Mouse (Mus musculus): Measurements from ENCODE around the gene Ccdc181. TPM values are rescaled to one million over a fixed set of nuclear protein-coding genes. Genes with fewer than 3 reads are reported as not detected.

Gene Ccdc181
- total and polyA plus RNA-seq, 2 experiments from 2014 or later = 20.1 to 28.1 TPM

DNA sequence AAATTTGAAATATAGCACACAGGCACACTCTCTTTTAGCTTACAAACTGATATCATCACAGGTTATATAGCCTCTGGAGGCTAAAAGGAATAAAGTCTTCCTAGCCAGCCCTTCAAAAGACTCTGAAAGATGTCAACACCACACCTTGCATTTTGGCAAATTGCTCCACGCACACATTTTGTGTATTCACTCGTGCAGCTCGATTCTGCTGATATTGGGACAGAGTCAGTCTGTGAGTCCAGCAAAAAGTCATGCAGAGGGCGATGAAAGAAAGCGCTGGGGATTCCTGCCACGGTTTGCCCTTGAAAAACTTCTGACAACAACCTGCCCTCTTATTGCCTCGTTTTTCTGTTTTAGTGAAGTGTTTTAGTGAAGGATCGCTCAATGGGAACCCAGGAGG is 27.9 kb upstream of the Ccdc181 start:
- Histone ChIP-seq H3K27me3 (ENCODE audit: insufficient read depth, low read length) (no peaks in the 10 kb centered on the region), H3K9ac (no peak overlapping the region), H3K9me3 (ENCODE audit: low read length) (no peaks in the 10 kb centered on the region), H3K27ac (ENCODE audit: low read depth, low read length) (no peak overlapping the region), H3K4me2 (ENCODE audit: low read depth) (no peak overlapping the region), H3K4me1 (ENCODE audit: insufficient read depth) (0 out of 2 replicates have a peak, but pooled peaks cover 9% of the 10 kb centered on the region), H3K36me3 (ENCODE audit: insufficient read depth) (no peaks in the 10 kb centered on the region), H3K4me3 (ENCODE audit: low read depth, low read length) (no peak overlapping the region)
- 35% methylated on average over 8 of the region's 8 CpGs for WGBS
- no peak for TF ChIP-seq CTCF (IDR thresholded peaks at IDR 0.05; ENCODE audit: low read depth)
- ATAC-seq = no peak
- DNase-seq = no peak

DNA sequence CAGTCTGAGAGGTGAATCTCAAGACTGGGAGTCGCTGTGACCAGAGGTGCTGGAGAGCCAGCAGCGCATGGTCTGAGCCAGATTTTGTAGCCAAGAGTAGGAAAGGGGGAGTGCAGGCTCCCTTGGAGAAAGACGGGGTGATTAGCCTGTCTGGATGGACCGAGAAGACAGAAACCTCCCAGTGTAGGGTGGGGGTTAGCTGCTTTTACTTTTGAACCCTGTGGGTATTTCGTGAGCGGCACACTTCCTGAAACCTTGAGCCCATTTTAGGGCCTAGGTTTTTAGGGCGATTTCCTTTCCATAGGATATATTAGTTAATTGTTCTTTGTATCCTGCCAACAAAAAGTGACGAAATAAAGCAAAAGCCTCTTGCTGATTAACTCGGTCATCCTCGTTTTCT is 27.4 kb upstream of the Ccdc181 start:
- peak overlapping the region; percentile 70; the same call in 1 of the 2 replicates for H3K27ac ChIP-seq (ENCODE audit: low read depth, low read length)
- peak overlapping the region; percentile 72; the same call in 1 of the 2 replicates for H3K9ac ChIP-seq
- H3K4me2 ChIP-seq (ENCODE audit: low read depth) = peak overlapping the region; percentile 75
- WGBS = 10% methylated on average over 10 of the region's 10 CpGs
- H3K4me3 ChIP-seq (ENCODE audit: low read depth, low read length) = peak overlapping the region; percentile 79
- no peaks in the 10 kb centered on the region for H3K27me3 ChIP-seq (ENCODE audit: insufficient read depth, low read length)
- TF ChIP-seq CTCF (IDR thresholded peaks at IDR 0.05; ENCODE audit: low read depth) = no peak
- 0 out of 2 replicates have a peak, but pooled peaks cover 9% of the 10 kb centered on the region for H3K4me1 ChIP-seq (ENCODE audit: insufficient read depth)
- ATAC-seq (no peak), DNase-seq (no peak)
- H3K9me3 ChIP-seq (ENCODE audit: low read length) = no peaks in the 10 kb centered on the region
- H3K36me3 ChIP-seq (ENCODE audit: insufficient read depth) = no peaks in the 10 kb centered on the region

DNA sequence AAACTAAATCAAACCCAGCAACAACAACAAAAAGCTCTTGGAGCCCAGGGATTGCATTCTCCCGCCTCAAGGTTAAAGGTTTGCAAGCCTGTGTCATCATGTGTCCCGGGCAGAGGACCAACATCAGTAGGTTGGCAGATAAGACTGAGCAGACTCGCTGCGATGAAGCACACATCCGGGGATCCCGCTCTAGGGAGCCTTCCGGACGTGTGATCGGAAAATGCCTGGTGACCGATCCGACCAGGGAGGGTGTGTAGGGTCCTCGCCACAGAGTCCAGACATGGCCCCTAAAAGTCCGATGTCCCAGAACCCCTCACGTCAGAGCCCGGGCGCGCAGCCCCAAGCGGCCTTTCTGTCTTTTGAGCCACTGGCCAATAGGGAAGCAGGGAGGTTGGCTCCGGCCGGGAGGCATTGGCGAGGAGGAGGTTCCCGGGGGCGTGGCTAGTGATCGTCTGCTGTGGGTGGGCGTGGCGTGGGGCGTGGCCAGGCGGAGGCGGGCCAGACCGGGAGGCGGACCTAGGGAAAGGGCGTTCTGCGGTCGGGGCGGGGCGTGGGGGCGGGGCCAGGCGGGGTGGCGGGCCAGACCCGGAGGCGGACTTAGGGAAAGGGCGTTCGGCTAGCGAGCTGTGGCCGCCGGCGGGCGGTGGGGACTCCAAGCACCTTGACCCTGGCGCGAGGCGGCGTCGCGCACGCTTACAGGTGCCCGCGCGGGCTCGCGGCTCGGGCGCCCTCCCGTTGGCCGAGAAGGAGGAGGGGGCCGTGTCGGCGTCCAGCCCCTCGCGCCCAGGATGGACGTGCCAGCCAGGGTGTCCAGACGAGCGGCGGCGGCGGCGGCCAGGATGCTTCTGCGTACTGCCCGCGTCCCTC is 26.7 kb upstream of the Ccdc181 start, which contains the start of gene Slc19a2:
Gene Slc19a2 (plus strand): TSS at position 582 of the 867 bp plus-strand sequence.
- H3K4me2 ChIP-seq (ENCODE audit: low read depth) = peak within 1 kb of the TSS; percentile 75
- peak within 1 kb of the TSS; percentile 70 for H3K27ac ChIP-seq (ENCODE audit: low read depth, low read length)
- H3K36me3 ChIP-seq (ENCODE audit: insufficient read depth) = no peaks in the 10 kb centered on the region
- H3K9me3 ChIP-seq (ENCODE audit: low read length) = no peaks in the 10 kb centered on the region
- peak within 1 kb of the TSS; percentile 72 for H3K9ac ChIP-seq
- 2% methylated on average over 61 of the region's 79 CpGs for WGBS
- peak within 1 kb of the TSS; percentile 79 for H3K4me3 ChIP-seq (ENCODE audit: low read depth, low read length)
- DNase-seq (peak; percentile 98), ATAC-seq (peak; percentile 93)
- TF ChIP-seq CTCF (IDR thresholded peaks at IDR 0.05; ENCODE audit: low read depth) = 0 out of 2 replicates have a peak, but pooled peaks have one; percentile 20
- H3K27me3 ChIP-seq (ENCODE audit: insufficient read depth, low read length) = no peaks in the 10 kb centered on the region
- H3K4me1 ChIP-seq (ENCODE audit: insufficient read depth) = 0 out of 2 replicates have a peak, but pooled peaks cover 9% of the 10 kb centered on the region

DNA sequence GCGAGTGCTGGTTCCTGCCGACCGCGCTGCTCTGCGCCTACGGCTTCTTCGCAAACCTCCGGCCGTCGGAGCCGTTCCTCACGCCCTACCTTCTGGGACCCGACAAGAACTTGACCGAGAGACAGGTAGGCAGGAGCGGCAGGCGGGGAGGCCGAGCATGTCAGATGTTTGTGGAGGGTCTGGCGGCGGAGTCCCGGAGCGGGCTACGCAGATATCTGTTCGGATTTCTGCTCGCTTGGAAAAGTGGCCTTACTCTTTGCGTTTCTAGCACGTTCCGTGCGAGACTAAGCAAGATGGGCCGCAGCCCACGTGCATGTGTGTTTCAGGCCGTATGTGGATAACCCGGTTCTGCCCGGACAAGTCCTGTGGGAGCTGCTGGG is 26.1 kb upstream of the Ccdc181 start:
- Histone ChIP-seq H3K27ac (ENCODE audit: low read depth, low read length) (peak overlapping the region; percentile 51), H3K9ac (peak overlapping the region; percentile 72), H3K9me3 (ENCODE audit: low read length) (no peaks in the 10 kb centered on the region), H3K36me3 (ENCODE audit: insufficient read depth) (no peaks in the 10 kb centered on the region), H3K27me3 (ENCODE audit: insufficient read depth, low read length) (no peaks in the 10 kb centered on the region), H3K4me1 (ENCODE audit: insufficient read depth) (0 out of 2 replicates have a peak, but pooled peaks cover 9% of the 10 kb centered on the region), H3K4me2 (ENCODE audit: low read depth) (peak overlapping the region; percentile 75), H3K4me3 (ENCODE audit: low read depth, low read length) (peak overlapping the region; percentile 79)
- peak; percentile 65 for DNase-seq
- TF ChIP-seq CTCF (IDR thresholded peaks at IDR 0.05; ENCODE audit: low read depth) = no peak
- WGBS = 0% methylated on average over 33 of the region's 33 CpGs
- ATAC-seq = peak; percentile 41

DNA sequence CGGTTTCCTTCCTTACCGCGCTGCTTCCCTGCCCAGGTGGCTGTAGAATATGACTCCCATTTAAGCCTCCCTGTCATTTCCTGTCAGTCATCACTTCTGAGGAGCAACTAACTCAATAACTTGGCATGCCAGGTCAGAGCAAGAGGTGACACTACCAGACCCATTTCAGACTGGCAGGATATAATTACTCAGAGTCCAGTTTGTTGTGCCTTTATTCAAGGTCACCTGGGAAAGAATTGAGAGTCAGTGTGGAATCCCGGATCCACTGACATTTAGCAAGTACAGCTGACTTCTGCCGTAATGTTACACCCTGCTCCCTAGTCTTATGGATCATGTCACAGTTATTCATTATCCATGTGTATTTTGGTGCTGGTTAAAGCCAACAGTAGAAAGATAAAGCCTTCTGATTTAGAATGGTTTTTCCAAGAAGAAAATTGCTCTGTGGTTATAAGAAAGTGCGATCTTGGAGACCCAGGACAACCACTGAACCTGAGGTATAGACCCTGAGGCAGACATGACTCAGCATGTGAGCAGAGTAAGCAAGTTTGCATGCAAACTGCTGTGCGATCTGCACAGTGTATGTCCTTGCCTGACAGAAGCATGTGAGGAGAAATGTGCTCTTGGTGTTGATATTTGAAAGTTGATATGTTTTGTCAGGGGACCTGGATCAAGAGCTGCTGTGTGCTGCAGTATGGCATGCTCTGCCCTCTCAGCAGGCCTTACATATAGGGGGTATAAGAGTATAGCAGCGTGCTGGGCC is 24.8 kb upstream of the Ccdc181 start:
- Histone ChIP-seq H3K36me3 (ENCODE audit: insufficient read depth) (no peaks in the 10 kb centered on the region), H3K27me3 (ENCODE audit: insufficient read depth, low read length) (no peaks in the 10 kb centered on the region), H3K9me3 (ENCODE audit: low read length) (no peaks in the 10 kb centered on the region), H3K27ac (ENCODE audit: low read depth, low read length) (no peak overlapping the region), H3K4me2 (ENCODE audit: low read depth) (peak overlapping the region; percentile 75), H3K4me1 (ENCODE audit: insufficient read depth) (0 out of 2 replicates have a peak, but pooled peaks cover 9% of the 10 kb centered on the region), H3K4me3 (ENCODE audit: low read depth, low read length) (peak overlapping the region; percentile 79), H3K9ac (no peak overlapping the region)
- DNase-seq (no peak), ATAC-seq (no peak)
- no peak for TF ChIP-seq CTCF (IDR thresholded peaks at IDR 0.05; ENCODE audit: low read depth)
- WGBS = 59% methylated on average over 8 of the region's 8 CpGs

DNA sequence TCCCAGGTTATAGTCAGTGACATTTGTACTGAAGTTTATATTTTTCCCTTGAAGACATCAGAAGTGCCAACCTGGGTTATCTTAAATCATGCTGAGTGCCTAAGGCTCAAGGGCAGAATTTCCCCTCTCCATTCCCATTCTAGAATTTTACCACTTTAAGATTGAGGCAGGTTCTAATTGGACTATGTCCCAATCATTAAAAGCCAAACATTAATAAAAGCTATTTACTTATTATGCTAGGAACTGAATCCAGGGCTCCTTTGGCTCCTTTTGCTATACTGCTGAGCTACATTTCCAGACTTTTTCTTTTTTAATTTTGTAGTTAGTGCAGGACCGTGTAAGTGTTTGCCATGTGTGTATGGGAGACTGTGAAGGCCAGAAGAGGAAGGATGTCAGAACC is 23.9 kb upstream of the Ccdc181 start:
- no peak overlapping the region for H3K4me2 ChIP-seq (ENCODE audit: low read depth)
- no peak overlapping the region for H3K4me3 ChIP-seq (ENCODE audit: low read depth, low read length)
- no peaks in the 10 kb centered on the region for H3K36me3 ChIP-seq (ENCODE audit: insufficient read depth)
- 80% methylated on average over 1 of the region's 1 CpGs for WGBS
- no peak for TF ChIP-seq CTCF (IDR thresholded peaks at IDR 0.05; ENCODE audit: low read depth)
- no peaks in the 10 kb centered on the region for H3K9me3 ChIP-seq (ENCODE audit: low read length)
- ATAC-seq (no peak), DNase-seq (no peak)
- 0 out of 2 replicates have a peak, but pooled peaks cover 9% of the 10 kb centered on the region for H3K4me1 ChIP-seq (ENCODE audit: insufficient read depth)
- no peak overlapping the region for H3K9ac ChIP-seq
- no peaks in the 10 kb centered on the region for H3K27me3 ChIP-seq (ENCODE audit: insufficient read depth, low read length)
- no peak overlapping the region for H3K27ac ChIP-seq (ENCODE audit: low read depth, low read length)

All from forebrain, postnatal 0 days (tissue).